In genomic region chr8:112093554-112093953, GRCm38 (mm10) we compare ENCODE assay signal across 16 mouse cellular contexts.
A peak's percentile ranks its signal among the peaks of the same experiment; 100 is the strongest.
DNase-seq lines count a peak whose midpoint lies in the region; ATAC-seq and TF ChIP-seq lines count a peak whose summit lies in the region.
"Had no signal": no experiment of that assay in that cellular context is flagged by ENCODE, and none has a peak within 500 bp of the region (broad histone marks: within the 10 kb centered on the region; RNA-seq: fewer than 3 reads in every experiment).

No protein-coding gene starts in this region.

- no peaks in the 10 kb centered on the region for H3K27me3 ChIP-seq in forebrain, embryonic 11.5 days (ENCODE audit: control insufficient read depth, insufficient read depth, low read length)
- no peaks in the 10 kb centered on the region for H3K27me3 ChIP-seq in forebrain, embryonic 16.5 days (replicated peaks; ENCODE audit: control insufficient read depth, insufficient read depth, low read length)
- H3K27me3 ChIP-seq in kidney, embryonic 14.5 days (ENCODE audit: control insufficient read depth, insufficient read depth, low read length), result no peaks in the 10 kb centered on the region
- no peaks in the 10 kb centered on the region for H3K27me3 ChIP-seq in midbrain, postnatal 0 days (ENCODE audit: insufficient read depth, low read length)
- H3K27me3 ChIP-seq in midbrain, embryonic 14.5 days (ENCODE audit: control insufficient read depth, insufficient read depth, low read length), result no peaks in the 10 kb centered on the region
- H3K27me3 ChIP-seq: embryonic facial prominence, embryonic 13.5 days; midbrain, embryonic 12.5 days had no signal

- peak; percentile 43 for TF ChIP-seq CTCF in midbrain, postnatal 0 days (IDR thresholded peaks at IDR 0.05)

- ATAC-seq in forebrain, embryonic 11.5 days (replicated peaks; ENCODE audit: low FRiP score), result peak; percentile 12; the same call in 1 of the 2 replicates
- no peak for ATAC-seq in forebrain, embryonic 16.5 days
- no peak for ATAC-seq in kidney, embryonic 14.5 days (ENCODE audit: low FRiP score, low TSS enrichment)
- no peak for ATAC-seq in midbrain, postnatal 0 days (ENCODE audit: low FRiP score)
- no peak for ATAC-seq in midbrain, embryonic 14.5 days (ENCODE audit: low FRiP score, low TSS enrichment)
- ATAC-seq: activated CD4-positive, CD25-positive, alpha-beta regulatory T cell, adult 4 months had no signal

- no peak for DNase-seq in forebrain, embryonic 11.5 days (ENCODE audit: low spot score)
- DNase-seq in kidney, adult 9 months, result peak; percentile 0
- DNase-seq in midbrain, postnatal 0 days (ENCODE audit: low spot score), result no peak
- DNase-seq in midbrain, embryonic 14.5 days, result no peak
- DNase-seq in liver, result no peak
- DNase-seq in adrenal gland, postnatal 25 days, result no peak
- DNase-seq: adrenal gland, postnatal 36 days; kidney, postnatal 10 days; lung, embryonic 14.5 days; right cerebral cortex, postnatal 25 days had no signal

- no peak overlapping the region for H3K27ac ChIP-seq in forebrain, embryonic 11.5 days (ENCODE audit: low read depth, low read length)
- no peak overlapping the region for H3K27ac ChIP-seq in forebrain, embryonic 16.5 days (ENCODE audit: low read length)
- H3K27ac ChIP-seq in kidney, embryonic 14.5 days (ENCODE audit: low read depth, low read length), result no peak overlapping the region
- H3K27ac ChIP-seq in midbrain, postnatal 0 days (ENCODE audit: low read depth, low read length), result no peak overlapping the region
- H3K27ac ChIP-seq in midbrain, embryonic 14.5 days (replicated peaks; ENCODE audit: low read depth, low read length), result no peak overlapping the region
- H3K27ac ChIP-seq: embryonic facial prominence, embryonic 13.5 days; forebrain, embryonic 10.5 days; midbrain, embryonic 12.5 days had no signal

- H3K4me2 ChIP-seq in forebrain, embryonic 11.5 days (ENCODE audit: low read depth, low read length, severe bottlenecking), result no peak overlapping the region
- H3K4me2 ChIP-seq in forebrain, embryonic 16.5 days (ENCODE audit: low read length), result no peak overlapping the region
- H3K4me2 ChIP-seq in kidney, embryonic 14.5 days (replicated peaks; ENCODE audit: low read depth, low read length), result no peak overlapping the region
- no peak overlapping the region for H3K4me2 ChIP-seq in midbrain, postnatal 0 days (ENCODE audit: low read depth, low read length, poor library complexity, severe bottlenecking)
- H3K4me2 ChIP-seq in midbrain, embryonic 14.5 days (ENCODE audit: low read length), result no peak overlapping the region
- H3K4me2 ChIP-seq: embryonic facial prominence, embryonic 13.5 days; lung, embryonic 14.5 days; midbrain, embryonic 12.5 days had no signal

- no peaks in the 10 kb centered on the region for H3K36me3 ChIP-seq in forebrain, embryonic 11.5 days (ENCODE audit: control insufficient read depth, insufficient read depth, low read length)
- H3K36me3 ChIP-seq in forebrain, embryonic 16.5 days (ENCODE audit: control insufficient read depth, insufficient read depth), result no peaks in the 10 kb centered on the region
- H3K36me3 ChIP-seq in kidney, embryonic 14.5 days (ENCODE audit: control insufficient read depth, insufficient read depth, low read length), result no peaks in the 10 kb centered on the region
- H3K36me3 ChIP-seq in midbrain, postnatal 0 days (ENCODE audit: insufficient read depth, low read length), result no peaks in the 10 kb centered on the region
- no peaks in the 10 kb centered on the region for H3K36me3 ChIP-seq in midbrain, embryonic 14.5 days (ENCODE audit: control insufficient read depth, insufficient read depth, low read length)
- H3K36me3 ChIP-seq: embryonic facial prominence, embryonic 13.5 days; forebrain, embryonic 10.5 days; midbrain, embryonic 12.5 days had no signal

- H3K9ac ChIP-seq in forebrain, embryonic 11.5 days (ENCODE audit: low read length), result no peak overlapping the region
- no peak overlapping the region for H3K9ac ChIP-seq in forebrain, embryonic 16.5 days (replicated peaks; ENCODE audit: low read depth, low read length)
- no peak overlapping the region for H3K9ac ChIP-seq in kidney, embryonic 14.5 days (ENCODE audit: low read depth, low read length)
- no peak overlapping the region for H3K9ac ChIP-seq in midbrain, postnatal 0 days (replicated peaks; ENCODE audit: low read length, poor library complexity, severe bottlenecking)
- H3K9ac ChIP-seq in midbrain, embryonic 14.5 days (replicated peaks; ENCODE audit: low read length), result no peak overlapping the region
- H3K9ac ChIP-seq: embryonic facial prominence, embryonic 13.5 days; lung, embryonic 14.5 days; midbrain, embryonic 12.5 days had no signal

- WGBS in forebrain, embryonic 11.5 days, result 62% methylated on average over 7 of the region's 7 CpGs
- 60% methylated on average over 7 of the region's 7 CpGs for WGBS in forebrain, embryonic 16.5 days
- 65% methylated on average over 7 of the region's 7 CpGs for WGBS in kidney, embryonic 14.5 days
- 59% methylated on average over 7 of the region's 7 CpGs for WGBS in midbrain, postnatal 0 days
- 52% methylated on average over 7 of the region's 7 CpGs for WGBS in midbrain, embryonic 14.5 days

- H3K9me3 ChIP-seq in forebrain, embryonic 11.5 days (ENCODE audit: control insufficient read depth, low read length), result no peaks in the 10 kb centered on the region
- no peaks in the 10 kb centered on the region for H3K9me3 ChIP-seq in forebrain, embryonic 16.5 days (ENCODE audit: control insufficient read depth, low read length)
- no peaks in the 10 kb centered on the region for H3K9me3 ChIP-seq in kidney, embryonic 14.5 days (ENCODE audit: control insufficient read depth, low read length)
- H3K9me3 ChIP-seq in midbrain, postnatal 0 days (ENCODE audit: low read length), result no peaks in the 10 kb centered on the region
- no peaks in the 10 kb centered on the region for H3K9me3 ChIP-seq in midbrain, embryonic 14.5 days (ENCODE audit: control insufficient read depth, low read length)
- H3K9me3 ChIP-seq: embryonic facial prominence, embryonic 13.5 days; forebrain, embryonic 10.5 days; midbrain, embryonic 12.5 days had no signal

- H3K4me1 ChIP-seq in forebrain, embryonic 11.5 days (replicated peaks; ENCODE audit: control insufficient read depth, insufficient read depth, low read length), result no peaks in the 10 kb centered on the region
- peaks cover 5% of the 10 kb centered on the region for H3K4me1 ChIP-seq in forebrain, embryonic 16.5 days (replicated peaks; ENCODE audit: control insufficient read depth, insufficient read depth, low read length)
- H3K4me1 ChIP-seq in kidney, embryonic 14.5 days (ENCODE audit: control insufficient read depth, insufficient read depth, low read length), result no peaks in the 10 kb centered on the region
- no peaks in the 10 kb centered on the region for H3K4me1 ChIP-seq in midbrain, postnatal 0 days (ENCODE audit: insufficient read depth, low read length)
- H3K4me1 ChIP-seq in midbrain, embryonic 14.5 days (ENCODE audit: control insufficient read depth, insufficient read depth, low read length), result peaks cover 10% of the 10 kb centered on the region
- H3K4me1 ChIP-seq: embryonic facial prominence, embryonic 13.5 days had no signal

- no peak overlapping the region for H3K4me3 ChIP-seq in forebrain, embryonic 11.5 days (ENCODE audit: low read depth, low read length)
- H3K4me3 ChIP-seq in forebrain, embryonic 16.5 days (replicated peaks; ENCODE audit: low read length), result no peak overlapping the region
- H3K4me3 ChIP-seq in kidney, embryonic 14.5 days (ENCODE audit: low read length), result no peak overlapping the region
- H3K4me3 ChIP-seq in midbrain, postnatal 0 days (ENCODE audit: low read depth, low read length), result no peak overlapping the region
- H3K4me3 ChIP-seq in midbrain, embryonic 14.5 days (replicated peaks; ENCODE audit: low read depth, low read length), result no peak overlapping the region
- H3K4me3 ChIP-seq: embryonic facial prominence, embryonic 13.5 days; forebrain, embryonic 10.5 days; midbrain, embryonic 12.5 days had no signal
